Mouse (Mus musculus) heart, postnatal 0 days (tissue): ENCODE data around the gene Slc24a4. TPM values are rescaled to one million over a fixed set of nuclear protein-coding genes. Genes with fewer than 3 reads are reported as not detected.
"Not testable (repeated sequence)": the region's sequence is repeated elsewhere in the genome, so short reads cannot be mapped to it uniquely, and the experiment has no call there.

Experiments
- ATAC-seq: fragments of 200-750 bp; cut with Nextera tagmentation; 2 replicates; pipeline ENCODE4 v1.8.0; 2017; ENCODE audit warnings: low read depth, moderate number of reproducible peaks, moderate library complexity; ENCODE audit not compliant: insufficient read depth
- DNase-seq: peaks from one replicate; pipeline ENCODE4 v3.0.0-alpha.2; 2016; ENCODE audit warnings: low spot score
- H3K27ac ChIP-seq: fragments of 300-500 bp; sonication (generic); 2 replicates; pipeline ENCODE4 v1.5.1; 2014; ENCODE audit warnings: low read depth, mild to moderate bottlenecking
- H3K27me3 ChIP-seq: fragments of 300-500 bp; sonication (generic); 2 replicates; pipeline ENCODE4 v1.6.1; 2014; ENCODE audit warnings: low read length, mixed read lengths; ENCODE audit not compliant: control insufficient read depth, insufficient read depth
- H3K36me3 ChIP-seq: fragments of 300-500 bp; sonication (generic); replicated peaks from 2 replicates; pipeline ENCODE4 v1.6.1; 2014; ENCODE audit warnings: low read length, mixed read lengths; ENCODE audit not compliant: control insufficient read depth, insufficient read depth
- H3K4me1 ChIP-seq: fragments of 300-500 bp; sonication (generic); 2 replicates; pipeline ENCODE4 v1.6.1; 2014; ENCODE audit warnings: antibody characterized with exemption; ENCODE audit not compliant: control insufficient read depth, insufficient read depth
- H3K4me2 ChIP-seq: fragments of 300-500 bp; sonication (generic); 2 replicates; pipeline ENCODE4 v1.6.1; 2014; ENCODE audit warnings: low read depth, mild to moderate bottlenecking, low read length, moderate library complexity
- H3K4me3 ChIP-seq: fragments of 300-500 bp; sonication (generic); 2 replicates; pipeline ENCODE4 v1.5.1; 2014; ENCODE audit warnings: low read depth, low read length
- H3K9ac ChIP-seq: fragments of 300-500 bp; sonication (generic); replicated peaks from 2 replicates; pipeline ENCODE4 v1.6.1; 2014; ENCODE audit warnings: low read depth, low read length, mixed read lengths
- H3K9me3 ChIP-seq: fragments of 300-500 bp; sonication (generic); replicated peaks from 2 replicates; pipeline ENCODE4 v1.6.1; 2016; ENCODE audit warnings: low read length; ENCODE audit not compliant: control insufficient read depth
- CTCF ChIP-seq: IDR thresholded peaks from 2 replicates; pipeline ENCODE4 v1.5.1; 2016; ENCODE audit warnings: antibody characterized with exemption, control low read depth, low read depth
- EP300 ChIP-seq: IDR thresholded peaks from 2 replicates; pipeline ENCODE4 v1.6.1; 2016; ENCODE audit warnings: antibody characterized with exemption, low read depth
- WGBS: fragments of 180-500 bp; shearing (Covaris S2); extraction: QIAGEN DNeasy Blood & Tissue Kit; methylation state at CpG from one replicate; pipeline ENCODE4 v1.1.7; 2014; 5-methylcytosine and 5-hydroxymethylcytosine counted together
- polyA plus RNA-seq: library from polyadenylated mRNA; unstranded; fragments of >200 nt; fragmentation: Nextera tagmentation; extraction: Ambion mirVana; gene quantifications from 2 replicates; pipeline ENCODE4 v1.2.1, GENCODE M21; 2015
- total RNA-seq: library from RNA; depleted of rRNA; stranded (reverse); fragments of >200 nt; gene quantifications from 2 replicates; pipeline ENCODE4 v1.2.3, GENCODE M21; 2014; ENCODE audit warnings: low replicate concordance

Gene Slc24a4
- total and polyA plus RNA-seq, 2 experiments from 2014 or later = 0.99 to 2.2 TPM

DNA sequence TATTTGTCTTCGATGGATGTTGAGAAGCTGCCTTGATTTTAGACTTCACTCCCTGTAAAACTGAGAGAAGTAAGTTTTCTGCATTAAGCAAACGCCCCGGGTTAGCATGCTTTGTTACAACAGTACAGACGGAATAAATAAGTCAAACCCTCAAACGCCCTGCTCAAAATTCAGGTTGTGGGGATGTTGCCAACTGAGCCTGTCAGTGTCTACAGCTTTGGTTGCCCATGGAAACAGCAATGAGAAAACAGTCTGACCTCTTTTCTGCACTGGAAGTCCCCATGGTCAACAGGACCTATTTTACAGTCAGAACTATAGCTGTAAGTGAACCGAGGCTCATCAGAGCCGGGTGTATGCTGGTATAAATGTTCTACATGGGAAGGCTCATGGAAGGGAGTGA is 78.7 kb downstream of the Slc24a4 start:
- Histone ChIP-seq H3K9me3 (no peaks in the 10 kb centered on the region), H3K27me3 (no peaks in the 10 kb centered on the region), H3K9ac (no peak overlapping the region), H3K4me2 (no peak overlapping the region), H3K36me3 (no peaks in the 10 kb centered on the region), H3K4me1 (no peaks in the 10 kb centered on the region), H3K4me3 (no peak overlapping the region), H3K27ac (no peak overlapping the region)
- DNase-seq = no peak
- no peak for ATAC-seq
- 83% methylated on average over 7 of the region's 7 CpGs for WGBS
- no peak for TF ChIP-seq EP300
- no peak for TF ChIP-seq CTCF

DNA sequence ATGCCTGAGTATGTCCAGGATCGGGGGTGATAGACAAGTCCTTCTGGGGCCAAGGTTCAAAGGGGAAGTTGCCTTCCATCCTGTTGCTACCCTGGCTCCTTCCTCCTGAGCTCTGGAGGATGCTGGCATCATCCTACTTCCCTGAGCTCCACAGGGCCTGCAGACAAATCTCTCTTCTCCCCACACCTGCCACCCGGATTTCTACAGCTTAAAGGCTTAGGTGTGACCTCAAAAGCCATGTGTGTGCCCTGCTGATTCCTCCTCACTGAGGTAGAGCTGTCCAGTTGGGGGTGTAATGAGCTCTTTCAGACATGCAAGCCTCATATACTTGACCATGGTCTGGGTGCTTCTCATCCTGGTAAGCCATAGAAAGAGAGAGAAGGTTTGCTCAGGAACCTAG is 82.3 kb downstream of the Slc24a4 start:
- TF ChIP-seq CTCF = no peak
- TF ChIP-seq EP300 = no peak
- DNase-seq (no peak), ATAC-seq (no peak)
- Histone ChIP-seq H3K27me3 (no peaks in the 10 kb centered on the region), H3K4me2 (no peak overlapping the region), H3K4me1 (no peaks in the 10 kb centered on the region), H3K27ac (no peak overlapping the region), H3K9me3 (no peaks in the 10 kb centered on the region), H3K4me3 (no peak overlapping the region), H3K36me3 (no peaks in the 10 kb centered on the region), H3K9ac (no peak overlapping the region)
- 65% methylated on average over 2 of the region's 2 CpGs for WGBS

DNA sequence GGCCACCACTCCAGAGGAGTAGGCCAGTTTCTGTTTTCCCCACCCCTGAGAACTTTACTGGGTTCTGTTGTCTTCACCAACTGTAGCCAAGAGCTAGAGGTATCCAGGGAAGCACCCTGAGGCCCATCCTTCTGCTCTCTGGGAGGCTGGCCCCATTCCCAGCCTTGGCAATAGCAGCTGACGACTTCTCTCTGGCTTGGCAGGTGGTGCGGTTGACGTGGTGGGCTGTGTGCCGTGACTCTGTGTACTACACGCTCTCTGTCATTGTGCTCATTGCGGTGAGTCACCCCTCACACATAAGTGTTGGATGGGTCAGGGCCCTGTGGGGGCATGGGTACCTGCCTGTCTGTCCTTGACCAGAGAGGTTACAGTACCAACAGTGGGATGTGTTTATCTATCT is 94.9 kb downstream of the Slc24a4 start:
- no peak for TF ChIP-seq CTCF
- no peak for TF ChIP-seq EP300
- DNase-seq = no peak

DNA sequence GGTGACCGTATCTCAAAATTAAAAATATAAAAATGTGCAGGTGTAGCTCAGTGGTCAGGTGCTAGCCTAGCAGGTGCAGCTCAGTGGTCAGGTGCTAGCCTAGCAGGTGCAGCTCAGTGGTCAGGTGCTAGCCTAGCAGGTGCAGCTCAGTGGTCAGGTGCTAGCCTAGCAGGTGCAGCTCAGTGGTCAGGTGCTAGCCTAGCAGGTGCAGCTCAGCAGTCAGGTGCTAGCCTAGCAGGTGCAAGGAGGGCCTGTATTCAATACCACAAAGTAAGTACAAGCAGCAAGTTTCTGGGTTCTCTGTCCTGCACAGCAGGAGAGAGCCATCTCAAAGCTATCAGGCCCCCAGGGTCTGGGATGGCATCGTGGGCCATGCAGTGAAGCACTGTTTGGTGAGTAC is 95.6 kb downstream of the Slc24a4 start:
- H3K4me3 ChIP-seq, DNase-seq, H3K27me3 ChIP-seq, ATAC-seq, H3K4me2 ChIP-seq, H3K9me3 ChIP-seq, H3K36me3 ChIP-seq, H3K27ac ChIP-seq, H3K9ac ChIP-seq, H3K4me1 ChIP-seq: not testable (repeated sequence)
- WGBS = 84% methylated on average over 2 of the region's 2 CpGs

More for the DNA sequence above, 94.9 kb downstream of the Slc24a4 start:
- Histone ChIP-seq H3K9ac (no peak overlapping the region), H3K9me3 (no peaks in the 10 kb centered on the region), H3K4me3 (no peak overlapping the region), H3K4me1 (no peaks in the 10 kb centered on the region), H3K27ac (no peak overlapping the region), H3K27me3 (no peaks in the 10 kb centered on the region), H3K4me2 (no peak overlapping the region), H3K36me3 (no peaks in the 10 kb centered on the region)
- no peak for ATAC-seq
- 78% methylated on average over 6 of the region's 6 CpGs for WGBS

DNA sequence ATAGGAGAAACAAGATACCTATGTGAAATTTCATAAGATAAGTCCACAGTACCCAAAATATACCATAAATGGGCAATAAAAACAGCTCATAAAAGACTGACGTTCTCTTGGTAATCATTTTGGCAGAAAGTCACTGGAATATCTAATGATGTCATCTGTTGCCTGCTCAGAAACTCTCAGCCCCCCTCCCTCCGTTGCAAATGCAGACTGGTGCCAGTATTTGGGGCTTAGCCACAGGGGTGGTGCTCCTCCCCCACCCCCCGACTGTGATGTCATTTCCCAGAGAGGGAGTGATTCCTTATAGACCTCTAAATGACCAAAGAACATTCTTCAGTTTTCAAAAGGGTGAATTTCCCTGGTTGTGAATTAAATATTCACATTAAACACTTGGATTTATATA is 96.6 kb downstream of the Slc24a4 start:
- H3K36me3 ChIP-seq = no peaks in the 10 kb centered on the region
- no peak for DNase-seq
- H3K4me1 ChIP-seq = no peaks in the 10 kb centered on the region
- no peak for ATAC-seq
- H3K9ac ChIP-seq = no peak overlapping the region
- H3K4me2 ChIP-seq = no peak overlapping the region
- H3K27me3 ChIP-seq = no peaks in the 10 kb centered on the region
- 32% methylated on average over 3 of the region's 3 CpGs for WGBS
- TF ChIP-seq CTCF = no peak
- TF ChIP-seq EP300 = no peak
- H3K9me3 ChIP-seq = no peaks in the 10 kb centered on the region
- no peak overlapping the region for H3K4me3 ChIP-seq
- H3K27ac ChIP-seq = no peak overlapping the region

DNA sequence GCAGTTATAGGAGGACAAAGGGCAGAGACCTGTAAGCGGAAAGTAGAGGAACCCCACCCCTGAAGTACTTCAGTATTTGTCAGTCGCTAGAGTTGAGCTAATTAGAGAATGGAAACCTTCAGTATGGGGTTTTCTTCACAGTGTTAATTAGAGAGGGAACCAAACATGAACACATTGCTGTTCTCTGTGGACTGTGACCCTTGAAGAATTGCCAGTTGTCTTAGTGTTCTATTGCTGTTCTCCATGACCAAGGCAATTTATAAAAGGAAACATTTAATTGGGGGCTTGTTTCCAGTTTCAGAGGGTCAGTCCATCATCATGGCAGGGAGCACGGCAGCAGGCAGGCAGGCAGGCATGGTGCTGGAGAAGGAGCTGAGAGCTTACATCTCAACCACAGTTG is 107.0 kb downstream of the Slc24a4 start:
- Histone ChIP-seq H3K4me1 (no peaks in the 10 kb centered on the region), H3K27me3 (no peaks in the 10 kb centered on the region), H3K4me3 (no peak overlapping the region), H3K9ac (no peak overlapping the region), H3K9me3 (no peaks in the 10 kb centered on the region), H3K36me3 (no peaks in the 10 kb centered on the region), H3K4me2 (no peak overlapping the region), H3K27ac (no peak overlapping the region)
- TF ChIP-seq CTCF = no peak
- no peak for TF ChIP-seq EP300
- ATAC-seq (no peak), DNase-seq (no peak)
- WGBS = 83% methylated on average over 3 of the region's 3 CpGs
